Mouse (Mus musculus) testis, adult 2 months (tissue): ENCODE data around the gene Gm17334.

ENCODE experiments used
- CTCF ChIP-seq: fragments of 200-500 bp; IDR thresholded peaks from 2 replicates; pipeline ENCODE4 v1.5.1; 2012; ENCODE audit warnings: low read depth, mild to moderate bottlenecking, inconsistent platforms, low read length, moderate library complexity; ENCODE audit not compliant: control insufficient read depth, insufficient read depth, insufficient replicate concordance
- POLR2A ChIP-seq: fragments of 200-500 bp; IDR thresholded peaks from 2 replicates; pipeline ENCODE4 v1.6.1; 2012; ENCODE audit warnings: low read depth, mild to moderate bottlenecking, inconsistent platforms, low read length, moderate library complexity; ENCODE audit not compliant: control insufficient read depth

DNA sequence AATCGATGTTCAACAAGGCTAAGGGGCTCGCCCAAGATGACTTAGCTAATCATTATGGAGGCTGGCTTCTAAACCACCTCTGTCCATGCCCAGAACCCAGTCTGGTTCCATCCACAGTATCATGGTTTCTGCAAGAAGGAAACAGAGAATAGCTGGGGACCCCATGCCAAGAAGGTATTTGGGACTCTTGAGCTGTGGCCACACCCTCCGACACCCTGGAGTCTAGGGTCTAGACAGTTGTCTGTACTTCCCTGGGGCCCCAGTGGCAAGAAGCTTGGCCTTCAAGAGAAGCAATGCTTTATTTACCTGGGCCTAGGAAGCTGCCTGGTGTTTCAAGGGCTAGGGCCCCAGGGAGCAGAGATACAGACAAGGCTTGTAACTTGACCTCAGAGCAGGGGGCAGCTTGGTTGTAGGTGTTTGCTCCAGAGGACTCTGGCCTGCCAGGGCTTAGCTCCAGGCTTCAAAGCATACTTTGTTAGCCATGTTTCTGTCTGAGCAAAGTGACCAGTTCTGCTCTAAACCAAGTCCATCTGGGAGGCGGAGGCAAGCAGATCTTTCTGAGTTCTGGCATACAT lies 8.3 kb upstream of the Gm17334 start:
- no peak for TF ChIP-seq CTCF
- no peak for TF ChIP-seq POLR2A
